Mouse (Mus musculus): ENCODE data around the gene Rusc2.
A peak's percentile ranks its signal among the peaks of the same experiment; 100 is the strongest.

Gene Rusc2

DNA sequence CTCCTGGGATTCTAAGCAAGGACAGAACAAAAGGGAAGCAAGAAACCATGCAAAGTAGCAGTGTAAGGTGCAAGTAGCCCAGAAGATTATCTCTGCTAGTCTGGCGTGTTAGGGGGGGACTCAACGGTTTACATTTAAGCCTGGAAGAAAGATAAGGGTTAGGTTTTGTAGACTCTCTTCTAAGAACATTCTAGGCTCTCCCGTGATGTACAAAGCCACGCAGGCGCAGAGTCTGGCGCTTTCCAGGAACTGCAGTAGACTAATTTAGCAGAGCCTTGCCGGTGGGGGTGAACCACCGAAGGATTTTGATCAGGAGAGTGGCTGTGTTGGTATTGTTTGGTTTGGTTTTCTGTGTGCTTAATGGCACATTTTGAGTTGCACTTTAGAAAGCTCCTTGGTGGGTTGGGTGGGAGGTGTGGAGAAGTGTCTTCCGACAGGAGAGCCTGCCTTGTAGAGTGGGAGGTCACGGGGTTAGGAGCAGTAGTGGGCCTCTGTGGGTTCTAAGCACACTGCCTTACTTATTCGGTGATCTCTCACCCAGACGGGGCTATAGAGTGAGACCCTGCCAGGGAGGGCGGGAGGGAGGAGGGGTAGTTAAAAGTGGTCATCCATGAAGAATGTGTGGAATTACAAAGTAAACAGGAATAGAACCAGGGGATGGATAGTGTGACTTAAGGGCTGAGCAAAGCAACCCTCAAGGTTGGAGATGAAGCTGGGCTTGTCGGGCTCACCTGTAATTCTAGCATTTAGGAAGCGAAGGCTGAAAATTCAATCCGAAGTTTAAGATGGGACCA is 35.7 kb downstream of the Rusc2 start:
- no peak for DNase-seq (ENCODE audit: low spot score)

DNA sequence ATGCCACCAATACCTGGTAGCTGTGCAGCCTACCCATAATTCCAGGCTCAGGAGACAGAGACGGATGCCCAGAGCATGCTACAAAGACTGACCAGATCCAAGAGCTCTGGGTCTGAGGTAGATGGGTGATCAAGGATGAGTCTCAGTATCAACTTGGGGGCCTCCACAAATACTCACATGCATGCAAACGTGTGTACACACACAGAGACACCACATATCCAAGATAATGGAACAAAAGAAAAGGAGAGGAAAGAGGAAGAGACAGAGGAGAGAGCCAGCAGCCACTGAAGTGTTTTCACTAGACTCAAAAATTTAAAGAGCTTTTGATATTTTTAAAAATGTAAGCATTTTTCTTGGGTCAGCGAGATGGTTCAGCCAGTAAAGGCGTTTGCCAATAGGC is 36.7 kb downstream of the Rusc2 start:
- DNase-seq (ENCODE audit: low spot score) = no peak

DNA sequence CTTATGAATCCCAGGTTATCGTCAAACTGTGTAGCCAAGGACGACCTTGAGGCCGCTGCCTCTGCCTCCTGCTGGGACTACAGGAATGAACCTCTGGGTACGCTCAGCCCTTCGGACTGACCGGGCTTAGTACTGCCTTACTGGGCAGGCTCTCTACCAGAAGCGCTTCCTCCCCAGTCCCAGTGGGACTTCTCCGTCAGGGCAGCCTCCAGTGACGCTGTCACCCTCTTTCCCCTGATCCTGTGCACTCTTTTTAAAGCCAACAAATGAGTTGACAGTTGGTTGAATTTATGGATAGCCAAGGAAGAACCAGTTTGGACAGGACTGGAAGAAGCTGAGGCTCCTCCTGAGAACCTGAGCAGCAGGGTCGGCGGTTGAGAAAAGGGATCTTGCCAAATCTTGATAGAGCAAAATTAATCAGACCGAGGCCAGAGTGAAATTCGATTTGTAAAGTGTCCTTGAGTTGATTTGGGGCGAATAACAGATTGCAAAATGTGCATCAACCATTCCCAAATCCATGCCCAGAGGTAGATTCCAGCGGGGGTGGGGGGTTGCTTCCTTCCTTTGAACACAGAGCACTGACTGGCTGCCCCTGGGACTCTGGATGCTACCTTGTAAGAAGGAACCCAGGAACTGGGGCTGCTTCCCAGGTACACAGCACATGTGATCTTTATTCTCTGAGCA is 37.3 kb downstream of the Rusc2 start:
- DNase-seq (ENCODE audit: low spot score) = no peak

DNA sequence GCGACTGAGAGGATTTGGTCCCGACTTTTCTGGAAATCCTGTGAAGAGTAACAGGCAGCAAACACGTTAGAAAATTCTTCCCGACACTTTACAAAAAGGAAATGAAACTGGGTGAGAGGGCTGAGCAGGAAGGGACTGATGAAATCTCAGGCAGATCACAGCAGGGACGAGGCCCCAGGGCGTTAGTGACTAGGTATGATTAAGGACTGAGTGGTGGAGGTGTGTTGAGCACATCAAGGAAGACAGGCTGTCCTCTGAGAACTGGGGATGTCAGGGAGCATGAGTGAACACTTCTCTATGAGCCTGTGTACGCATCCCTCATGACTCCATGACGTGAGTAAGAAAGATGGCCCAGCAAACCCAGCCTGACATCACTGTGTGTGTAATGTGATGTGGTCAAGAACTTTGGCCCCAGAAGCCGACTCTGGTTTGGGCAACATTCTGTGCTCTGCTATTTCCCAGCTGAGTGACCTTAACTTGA is 38.1 kb downstream of the Rusc2 start:
- DNase-seq (ENCODE audit: low spot score) = no peak

DNA sequence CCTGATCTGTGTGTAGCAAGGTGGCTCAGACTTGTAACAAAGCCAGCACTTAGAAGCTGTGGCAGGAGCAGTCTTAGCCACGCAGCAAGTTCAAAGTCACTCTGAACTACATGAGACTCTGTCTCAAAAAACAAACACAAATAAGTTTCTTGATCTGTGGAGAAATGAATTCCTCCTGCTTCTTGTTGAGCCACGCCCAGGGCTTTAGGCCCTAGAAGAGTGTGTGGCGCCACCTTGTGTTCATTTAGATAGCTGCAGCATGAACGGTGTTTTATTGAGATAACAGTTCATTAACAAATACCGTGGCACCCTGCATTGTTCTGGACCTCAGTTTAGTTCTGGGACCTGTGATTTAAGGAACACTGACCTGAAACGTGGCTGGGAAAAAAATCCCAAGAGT is 38.5 kb downstream of the Rusc2 start:
- peak; percentile 63 for DNase-seq (ENCODE audit: low spot score)

DNA sequence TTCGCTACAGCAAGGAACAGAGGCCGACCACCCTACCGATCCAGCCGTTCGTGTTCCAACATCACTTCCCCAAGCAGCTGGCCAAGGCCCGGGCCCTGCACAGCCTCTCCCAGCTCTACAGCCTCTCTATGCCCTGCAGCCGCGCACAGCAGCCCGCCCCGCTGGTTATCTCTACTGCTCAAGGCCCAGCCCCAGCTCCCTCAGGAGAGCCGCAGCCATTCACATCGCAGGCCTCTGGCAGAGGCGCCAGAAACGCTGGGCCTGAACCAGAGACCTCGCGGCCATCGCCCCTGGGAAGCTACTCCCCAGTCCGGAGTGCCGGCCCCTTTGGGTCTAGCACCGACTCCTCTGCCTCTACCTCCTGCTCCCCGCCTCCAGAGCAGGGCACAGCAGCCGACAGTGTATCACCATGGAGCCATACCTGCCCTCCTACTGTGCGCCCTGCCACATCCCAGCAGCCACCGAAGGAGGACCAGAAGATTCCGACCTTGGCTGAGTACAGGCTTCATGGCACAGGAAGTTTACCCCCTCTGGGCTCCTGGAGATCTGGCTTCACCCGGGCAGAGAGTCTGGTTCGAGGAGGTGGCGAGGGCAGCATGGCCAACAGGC is 40.0 kb downstream of the Rusc2 start:
- no peak for DNase-seq (ENCODE audit: low spot score)

DNA sequence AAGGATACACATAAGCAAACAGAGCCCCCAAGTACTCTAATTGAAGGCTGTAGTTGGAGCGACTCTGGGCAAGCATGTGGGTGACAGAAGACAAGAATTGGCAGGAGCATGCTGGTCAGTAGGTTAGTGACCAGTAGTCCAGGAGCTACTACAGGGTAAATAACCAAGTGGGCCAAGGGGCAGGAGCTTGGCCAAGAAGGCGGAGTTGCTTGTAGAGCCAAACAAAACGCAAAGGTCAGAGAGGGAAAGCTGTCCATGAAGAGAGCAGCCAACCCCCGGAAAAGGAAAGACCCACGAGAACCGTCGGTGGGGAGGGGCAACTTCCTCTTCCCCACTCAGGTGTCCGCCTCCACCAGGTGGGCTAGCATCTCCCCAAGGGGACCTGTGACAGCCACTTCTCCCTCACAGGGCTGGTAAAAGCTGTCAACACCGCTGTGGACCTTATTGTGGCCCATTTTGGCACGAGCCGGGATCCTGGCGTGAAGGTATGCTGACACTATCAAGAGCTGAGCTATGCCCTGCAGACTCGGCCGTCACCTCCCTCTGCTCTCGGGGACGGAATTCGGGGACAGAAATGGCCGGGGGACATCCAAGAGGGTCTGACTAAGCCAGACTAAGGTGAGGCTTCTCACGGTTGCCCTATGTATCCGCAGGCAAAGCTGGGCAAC is 41.6 kb downstream of the Rusc2 start:
- DNase-seq (ENCODE audit: low spot score) = no peak

DNA sequence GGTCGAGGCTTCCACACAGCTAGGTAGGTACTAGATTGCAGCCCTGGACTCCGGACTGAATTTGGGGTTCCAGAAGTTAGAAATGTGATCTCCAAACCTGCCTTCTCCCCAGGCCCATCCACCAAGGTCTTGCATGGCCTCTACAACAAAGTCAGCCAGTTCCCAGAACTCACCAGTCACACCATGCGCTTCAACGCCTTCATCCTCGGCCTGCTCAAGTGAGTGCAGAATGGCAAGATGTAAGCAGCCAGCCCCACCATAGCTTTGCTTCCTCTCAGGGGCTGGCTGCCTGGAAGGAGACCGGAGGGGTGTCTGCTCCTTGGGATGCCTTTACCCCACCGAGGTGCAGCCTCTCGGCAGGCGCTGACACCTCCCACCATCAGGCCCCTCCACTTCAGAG is 42.3 kb downstream of the Rusc2 start:
- no peak for DNase-seq (ENCODE audit: low spot score)

DNA sequence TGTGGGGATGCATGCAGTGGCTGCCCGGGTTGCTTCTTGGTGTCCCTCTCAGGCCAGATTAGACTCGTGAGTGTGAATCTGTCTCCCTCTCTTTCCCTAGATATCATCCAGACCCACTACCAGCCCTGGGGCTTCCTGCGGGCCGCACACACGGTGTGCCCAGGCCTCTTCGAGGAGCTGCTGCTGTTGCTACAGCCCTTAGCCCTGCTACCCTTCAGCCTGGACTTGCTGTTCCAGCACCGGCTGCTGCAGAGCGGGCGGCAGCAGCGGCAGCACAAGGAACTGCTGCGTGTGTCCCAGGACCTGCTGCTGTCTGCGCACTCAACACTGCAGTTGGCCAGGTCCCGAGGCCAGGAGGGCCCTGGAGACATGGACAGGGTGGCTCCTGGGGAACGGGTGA is 43.4 kb downstream of the Rusc2 start:
- DNase-seq (ENCODE audit: low spot score) = no peak

DNA sequence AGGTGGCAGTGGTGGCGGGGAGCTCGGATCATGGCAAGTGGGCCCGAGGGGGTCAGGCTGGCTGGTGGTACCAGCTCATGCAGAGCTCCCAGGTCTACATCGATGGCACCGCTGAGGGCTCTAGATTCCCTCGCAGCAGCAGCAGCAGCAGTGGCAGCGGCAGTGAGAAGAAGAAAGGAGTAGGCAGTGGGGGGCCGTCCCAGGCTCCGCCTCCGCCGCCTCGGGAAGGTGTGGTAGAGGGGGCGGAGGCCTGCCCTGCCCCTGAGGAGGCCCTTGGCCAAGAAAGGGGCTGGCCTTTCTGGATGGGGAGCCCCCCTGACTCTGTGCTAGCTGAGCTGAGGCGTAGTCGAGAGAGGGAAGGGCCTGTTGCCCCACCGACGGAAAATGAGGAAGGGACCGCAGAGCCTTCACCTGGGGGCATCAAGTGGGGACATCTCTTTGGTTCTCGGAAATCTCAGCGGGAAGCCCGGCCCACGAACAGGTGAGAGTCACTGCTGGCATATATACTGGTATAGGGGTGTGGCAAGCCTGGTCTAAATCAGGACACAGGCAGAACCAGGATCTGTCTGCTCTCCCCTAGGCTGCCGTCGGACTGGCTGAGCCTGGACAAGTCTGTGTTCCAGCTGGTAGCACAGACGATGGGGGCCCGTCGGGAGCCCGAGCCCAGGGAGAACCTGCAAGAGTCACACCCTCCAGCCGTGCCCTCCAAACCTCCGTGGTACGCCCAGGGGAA is 44.0 kb downstream of the Rusc2 start:
- DNase-seq (ENCODE audit: low spot score) = no peak

DNA sequence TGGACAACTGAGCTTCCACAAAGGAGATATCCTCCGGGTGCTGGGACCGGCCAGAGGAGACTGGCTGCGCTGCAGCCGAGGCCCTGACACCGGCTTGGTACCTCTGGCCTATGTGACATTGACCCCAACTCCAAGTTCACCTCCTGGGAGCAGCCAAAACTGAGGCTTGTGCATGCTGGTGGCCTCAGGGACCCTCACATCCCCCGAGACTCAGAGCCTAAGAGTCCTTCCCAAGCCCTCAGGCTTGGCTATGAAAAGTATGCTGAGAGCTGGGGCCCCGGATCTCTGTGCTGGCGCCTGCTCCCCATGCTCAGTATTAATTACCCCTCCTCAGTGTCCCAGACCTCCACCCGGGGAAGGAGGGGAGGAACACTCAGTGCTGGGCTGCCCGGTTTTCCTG is 44.7 kb downstream of the Rusc2 start:
- DNase-seq (ENCODE audit: low spot score) = no peak

DNA sequence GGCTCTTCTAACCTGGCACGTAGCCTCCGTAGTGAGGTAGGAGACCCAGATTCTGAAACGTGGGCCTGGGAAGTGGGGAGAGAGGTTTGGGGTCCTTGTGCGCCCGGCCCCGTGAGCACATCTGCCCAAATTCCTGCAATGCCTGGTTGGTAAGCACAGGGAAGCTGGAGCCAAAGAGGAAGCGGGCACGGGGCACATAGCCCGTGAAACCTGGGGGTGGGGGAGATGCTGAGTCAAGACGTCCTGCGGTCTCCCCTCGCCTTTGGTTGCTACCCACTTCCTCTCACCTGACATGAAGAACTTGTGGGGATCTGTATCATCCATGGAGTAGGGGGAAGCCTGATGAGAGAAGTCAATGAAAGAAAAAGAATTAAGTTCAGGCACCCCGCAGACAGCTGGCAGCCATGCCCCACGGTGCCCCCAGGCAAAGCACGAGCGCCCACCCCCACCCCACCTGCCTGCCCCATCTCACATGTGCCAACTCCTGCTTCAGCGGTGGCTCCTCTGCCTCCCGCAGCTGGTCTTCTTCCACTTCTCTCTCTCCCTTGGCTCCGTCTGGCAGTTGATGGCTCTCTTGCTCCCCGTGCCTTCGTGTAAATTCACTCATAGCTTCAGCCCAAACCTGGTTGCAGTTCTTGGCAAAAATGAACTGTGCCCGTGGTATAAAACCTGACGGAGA is 45.9 kb downstream of the Rusc2 start:
- DNase-seq (ENCODE audit: low spot score) = no peak

DNA sequence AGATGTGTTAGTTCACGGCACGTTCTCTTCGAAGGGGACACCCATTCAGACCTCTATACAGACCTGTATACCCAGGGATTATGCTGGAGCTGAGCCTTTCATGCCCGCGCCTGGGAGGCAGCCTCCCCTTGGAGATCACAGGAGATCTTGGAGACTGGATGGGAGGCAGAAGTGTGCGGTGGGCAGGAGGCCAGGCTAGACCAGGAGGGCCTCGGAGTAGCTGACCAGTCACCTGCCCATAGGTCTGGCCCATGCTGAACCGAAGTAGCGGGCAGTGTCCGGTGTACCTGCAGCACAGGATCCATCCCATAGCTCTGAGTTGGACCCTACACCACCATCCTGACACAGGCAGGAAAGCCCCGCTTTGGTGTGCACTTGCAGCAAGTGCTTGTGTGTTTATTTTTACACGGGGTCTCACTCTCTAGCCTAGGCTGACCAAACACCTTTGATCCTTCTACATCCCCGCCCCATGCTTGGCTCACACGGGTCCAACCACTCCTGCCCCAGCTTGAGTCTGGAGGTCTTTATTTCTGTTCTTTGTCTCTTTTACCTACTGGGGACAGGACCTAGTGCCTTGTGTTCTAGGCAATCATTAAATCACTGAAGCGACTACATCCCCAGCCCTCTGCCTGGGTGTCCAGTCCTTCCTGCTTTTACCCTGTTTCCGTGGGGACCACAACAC is 46.5 kb downstream of the Rusc2 start:
- DNase-seq (ENCODE audit: low spot score) = no peak

DNA sequence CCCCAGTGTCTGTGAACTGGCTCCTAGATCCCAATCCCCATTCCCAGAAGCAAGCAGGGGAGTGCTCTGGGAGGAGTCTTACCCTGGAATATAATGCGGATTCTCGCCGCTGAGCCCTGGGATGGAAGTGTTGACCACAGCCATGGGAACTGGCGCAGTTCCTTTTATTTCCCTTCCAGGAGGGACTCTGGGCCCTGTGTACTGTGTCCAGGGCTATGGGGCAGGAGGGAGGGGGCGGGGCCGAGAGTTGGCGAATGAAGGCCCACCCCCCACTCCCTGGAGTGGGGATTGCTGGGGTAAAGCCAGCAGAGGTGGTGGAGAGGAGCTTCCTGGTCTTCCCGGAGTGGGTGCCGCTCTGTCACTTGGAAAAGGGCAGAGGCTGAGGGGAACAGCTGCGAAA is 47.2 kb downstream of the Rusc2 start, which contains the start of gene Fam166b:
TSS of gene Fam166b (minus strand) at position 189 of the 400 bp plus-strand sequence.
- DNase-seq (ENCODE audit: low spot score) = no peak

DNA sequence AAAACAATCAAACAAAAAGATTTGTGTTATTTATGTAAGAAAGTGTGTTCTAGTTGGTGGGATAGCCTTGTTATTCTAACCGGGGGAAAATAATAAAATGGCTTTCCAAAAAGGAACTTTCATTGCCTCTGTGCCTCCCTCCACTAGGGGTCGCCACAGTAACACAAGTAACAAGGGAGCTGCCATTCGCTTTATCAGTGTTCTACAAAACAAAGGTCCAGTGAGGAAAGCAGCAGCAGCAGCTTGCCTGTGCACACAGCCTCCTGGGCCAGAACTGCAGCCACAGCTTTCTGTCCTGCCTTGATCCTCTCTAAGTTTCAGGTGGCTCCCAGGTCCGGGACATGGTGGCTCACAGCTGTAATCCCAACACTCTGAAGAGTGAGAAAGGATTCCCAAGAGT is 49.9 kb downstream of the Rusc2 start:
- peak; percentile 66 for DNase-seq (ENCODE audit: low spot score)

DNA sequence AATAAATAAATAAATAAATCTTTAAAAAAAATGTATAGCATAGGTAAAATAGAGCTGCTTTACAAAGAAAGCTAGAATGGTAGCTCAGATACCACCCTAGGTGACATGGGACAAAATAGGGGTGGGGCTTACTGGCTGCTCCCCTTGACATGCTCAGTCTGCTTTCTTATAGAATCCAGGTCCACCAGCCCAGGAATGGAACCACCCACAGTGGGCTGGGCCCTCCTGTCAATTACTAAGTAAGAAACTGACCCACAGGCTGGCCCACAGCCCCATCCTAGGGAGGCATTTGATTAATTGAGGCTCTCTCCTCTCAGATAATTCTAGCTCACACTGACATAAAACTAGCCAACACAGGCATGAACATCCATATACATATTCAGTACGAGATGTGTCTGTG is 51.1 kb downstream of the Rusc2 start:
- DNase-seq (ENCODE audit: low spot score) = no peak

DNA sequence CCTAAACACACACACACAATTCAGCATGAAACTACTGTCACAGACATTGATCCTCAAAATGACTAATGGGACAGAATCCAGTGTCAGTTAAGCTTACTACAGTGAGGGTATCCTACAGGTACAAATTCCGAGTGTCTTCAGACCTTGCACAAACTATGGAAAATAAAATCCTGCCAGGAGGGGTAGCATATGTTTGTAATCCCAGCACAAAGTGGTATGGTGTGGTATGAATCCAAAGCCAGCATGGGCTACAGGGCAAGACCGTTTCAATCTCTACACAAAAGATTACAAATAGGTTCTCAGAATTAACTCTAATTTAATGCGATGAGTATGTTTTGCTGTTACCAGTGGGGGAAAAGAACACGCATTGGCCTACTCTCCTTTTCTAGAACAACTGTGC is 59.9 kb downstream of the Rusc2 start, which contains the start of gene Tesk1:
TSS of gene Tesk1 (plus strand) at position 301 of the 400 bp plus-strand sequence.
- DNase-seq (ENCODE audit: low spot score) = no peak

DNA sequence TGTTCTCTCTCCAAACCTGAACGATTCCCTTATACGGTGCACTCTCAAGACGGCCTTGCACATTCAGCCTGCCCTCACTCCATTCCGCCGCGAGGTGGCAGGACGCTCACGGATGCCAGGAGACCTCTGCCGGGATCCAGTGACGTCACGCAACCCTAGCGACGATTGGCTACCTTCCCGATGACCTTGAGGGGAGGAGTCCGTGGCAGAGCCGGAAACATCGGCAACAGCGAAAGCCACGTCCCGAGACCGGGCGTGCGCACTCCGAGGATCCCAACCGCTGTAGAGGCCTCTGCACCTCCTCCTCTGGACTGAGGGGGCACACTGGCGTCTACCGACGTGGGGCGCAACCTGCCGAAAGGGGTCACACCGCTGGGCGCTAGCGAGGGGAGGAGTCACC is 60.3 kb downstream of the Rusc2 start:
- DNase-seq (ENCODE audit: low spot score) = peak; percentile 99

DNA sequence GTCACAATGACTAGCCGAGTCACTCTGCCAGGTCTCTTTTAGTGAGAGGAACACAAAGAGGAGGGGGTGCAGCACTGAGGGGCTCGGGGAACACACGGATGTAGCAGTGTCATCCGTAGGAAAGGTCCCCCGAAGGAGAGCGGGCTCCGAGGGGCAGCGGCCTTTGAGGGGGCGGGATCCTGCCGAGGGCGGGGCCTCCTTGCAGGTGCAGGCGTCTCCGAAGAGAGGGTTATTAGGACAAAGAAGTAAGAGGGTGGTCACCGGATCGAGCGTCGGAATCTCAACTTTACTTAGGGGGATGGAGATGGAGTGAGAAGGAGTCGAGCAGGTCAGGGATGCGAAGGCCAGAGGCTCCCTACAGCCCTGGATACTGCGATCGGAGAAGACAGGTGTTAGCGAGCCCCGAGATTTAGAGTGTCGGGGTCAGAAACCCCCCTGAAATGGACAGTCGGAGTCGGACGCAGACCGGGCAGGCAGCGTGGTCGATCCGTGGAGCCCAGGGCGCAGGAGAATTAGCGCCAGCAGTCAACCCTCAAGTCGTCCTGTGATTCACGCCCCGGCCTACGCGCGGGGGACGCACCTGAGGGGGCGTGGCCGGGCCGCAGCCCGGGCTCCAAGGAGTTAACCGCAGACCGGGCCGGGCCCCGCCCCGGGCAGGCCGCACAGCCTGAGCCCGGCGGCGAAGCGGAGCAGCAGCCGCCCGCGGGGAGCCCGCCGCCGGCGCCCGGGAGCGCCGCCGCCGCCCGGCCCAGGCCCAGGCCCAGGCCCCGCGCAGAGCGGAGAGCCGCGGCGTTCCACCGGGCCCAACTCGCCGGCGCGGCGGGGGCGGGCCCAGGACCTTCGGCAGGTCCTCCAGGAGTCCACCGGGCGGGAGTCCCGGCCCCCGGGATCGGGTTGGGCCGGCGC is 60.9 kb downstream of the Rusc2 start:
- peak; percentile 73 for DNase-seq (ENCODE audit: low spot score)
